Mouse (Mus musculus) mammary gland, adult 2 months (tissue): ENCODE data around the gene Olfr311. TPM values are rescaled to one million over a fixed set of nuclear protein-coding genes. Genes with fewer than 3 reads are reported as not detected.

Source experiments
- polyA plus RNA-seq: library from polyadenylated mRNA; depleted of rRNA; stranded (reverse); fragments of >200 nt; gene quantifications from 2 replicates; pipeline ENCODE4 v1.2.3, GENCODE M21; 2012; ENCODE audit warnings: low replicate concordance; rRNA removed

Olfr311 gene
- polyA plus RNA-seq = not detected in 2 replicates

GRCm38 (mm10) chr11:58838951-58839350 is at the start of gene Olfr311:
Gene Olfr311 (plus strand): TSS chr11:58839251.

GRCm38 (mm10) chr11:58801558-58802228 is 37.4 kb upstream of the Olfr311 start, which contains the start of gene Fam183b:
Gene Fam183b (minus strand): TSS chr11:58801960.

GRCm38 (mm10) chr11:58814700-58815099 is 24.4 kb upstream of the Olfr311 start, which contains the start of gene Olfr313:
Gene Olfr313 (plus strand): TSS chr11:58815000.

GRCm38 (mm10) chr11:58828937-58829336 is 10.1 kb upstream of the Olfr311 start, which contains the start of gene Olfr312:
Gene Olfr312 (plus strand): TSS chr11:58829237.

GRCm38 (mm10) chr11:58846919-58847461 is 7.9 kb downstream of the Olfr311 start, which contains the start of gene Gm12258:
Gene Gm12258 (plus strand): TSS chr11:58847158.

GRCm38 (mm10) chr11:58867039-58867953 is 28.2 kb downstream of the Olfr311 start, which contains the start of gene 2810021J22Rik:
Gene 2810021J22Rik (plus strand): TSS chr11:58867216.

Other genes with a start within 250 kb of the Olfr311 start
- not detected in 2 replicates for gene Olfr324, start 244.1 kb upstream of the Olfr311 start, polyA plus RNA-seq
- 0.82 and 1.9 TPM in 2 replicates for gene 2210407C18Rik, start 223.2 kb upstream of the Olfr311 start, polyA plus RNA-seq
- 0.92 TPM in 1 of 2 replicates, not detected in the other for gene Olfr323, start 208.8 kb upstream of the Olfr311 start, polyA plus RNA-seq
- 0.11 TPM in 1 of 2 replicates, not detected in the other for gene Trim58, start 198.8 kb upstream of the Olfr311 start, polyA plus RNA-seq
- not detected in 2 replicates for gene Olfr322, start 180.5 kb upstream of the Olfr311 start, polyA plus RNA-seq
- not detected in 2 replicates for gene Olfr320, start 158.2 kb upstream of the Olfr311 start, polyA plus RNA-seq
- gene Olfr319, start 140.1 kb upstream of the Olfr311 start, polyA plus RNA-seq = not detected in 2 replicates
- not detected in 2 replicates for gene Olfr318, start 115.2 kb upstream of the Olfr311 start, polyA plus RNA-seq
- gene Olfr317, start 100.0 kb upstream of the Olfr311 start, polyA plus RNA-seq = not detected in 2 replicates
- not detected in 2 replicates for gene Olfr316, start 86.5 kb upstream of the Olfr311 start, polyA plus RNA-seq
- gene Olfr315, start 66.1 kb upstream of the Olfr311 start, polyA plus RNA-seq = not detected in 2 replicates
- not detected in 2 replicates for gene Olfr314, start 56.3 kb upstream of the Olfr311 start, polyA plus RNA-seq
- gene Fam183b, start 37.3 kb upstream of the Olfr311 start, polyA plus RNA-seq = 0.62 TPM in 1 of 2 replicates, not detected in the other
- gene Olfr313, start 24.3 kb upstream of the Olfr311 start, polyA plus RNA-seq = not detected in 2 replicates
- gene Olfr312, start 10.0 kb upstream of the Olfr311 start, polyA plus RNA-seq = not detected in 2 replicates
- gene Gm12258, start 7.9 kb downstream of the Olfr311 start, polyA plus RNA-seq = 2.2 and 4.6 TPM in 2 replicates
- 2.4 and 5.2 TPM in 2 replicates for gene 2810021J22Rik, start 28.0 kb downstream of the Olfr311 start, polyA plus RNA-seq
- 0.98 and 1.5 TPM in 2 replicates for gene Zfp39, start 65.0 kb downstream of the Olfr311 start, polyA plus RNA-seq
- gene Btnl10, start 78.7 kb downstream of the Olfr311 start, polyA plus RNA-seq = not detected in 2 replicates
- gene Rnf187, start 99.7 kb downstream of the Olfr311 start, polyA plus RNA-seq = 207 and 342 TPM in 2 replicates
- gene Hist3h2ba, start 109.7 kb downstream of the Olfr311 start, polyA plus RNA-seq = 2.9 and 6.0 TPM in 2 replicates
- gene Hist3h2a, start 115.4 kb downstream of the Olfr311 start, polyA plus RNA-seq = 15.2 and 22.0 TPM in 2 replicates
- gene Trim17, start 115.4 kb downstream of the Olfr311 start, polyA plus RNA-seq = 0.23 and 0.53 TPM in 2 replicates
- 25.9 and 52.2 TPM in 2 replicates for gene Trim11, start 138.8 kb downstream of the Olfr311 start, polyA plus RNA-seq